Mouse (Mus musculus): Measurements from ENCODE around the gene Lcn11.

The Lcn11 gene

DNA sequence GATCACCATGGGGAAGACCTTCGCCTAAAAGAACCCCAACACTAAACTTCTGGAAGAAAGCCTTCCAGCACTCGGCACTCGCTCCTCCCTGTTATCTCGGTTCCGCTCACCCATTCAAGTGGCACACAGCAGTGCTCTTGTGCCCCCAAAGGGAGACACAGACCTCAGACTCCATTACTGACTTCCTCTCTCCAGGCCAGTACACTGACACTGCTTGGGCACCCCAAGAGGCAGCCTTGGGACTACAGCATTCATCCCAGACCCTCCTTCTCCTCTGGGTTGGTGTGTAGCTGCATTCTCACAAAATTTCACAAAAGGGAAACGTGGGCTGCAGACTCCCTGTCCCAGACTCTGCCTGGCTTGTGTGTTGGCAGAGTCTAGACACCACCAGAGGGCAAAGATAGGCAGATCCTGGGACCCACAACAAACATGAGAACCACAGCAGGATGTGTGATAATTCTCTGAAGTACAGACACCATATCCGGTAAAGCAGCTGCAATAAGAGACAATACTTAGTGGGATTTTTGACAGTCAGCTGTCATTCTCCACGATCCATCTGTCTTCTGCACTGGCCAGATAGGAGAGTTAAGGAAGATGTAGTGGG, 51.6 kb downstream of the Lcn11 start:
- DNase-seq (ENCODE audit: low spot score in 2 of 2): no peak

All from spleen, postnatal 36 days (tissue).